Mouse (Mus musculus): ENCODE measurements around the gene Shld2.

GRCm38 (mm10) chr14:34313612-34314011 is 3.3 kb upstream of the Shld2 start:
- TF ChIP-seq POLR2A (IDR thresholded peaks at IDR 0.05; ENCODE audit: extremely low read depth, insufficient read depth, low read length) (no peak), CTCF (IDR thresholded peaks at IDR 0.05; ENCODE audit: extremely low read depth, insufficient read depth, low read length) (no peak)
